Mouse (Mus musculus) neural tube, embryonic 13.5 days (tissue): ENCODE measurements at regions not wholly inside any gene's neighbourhood (a gene's known extent, or its start where the extent isn't known, plus 50 kb on each side); places are given as distances from the start of the nearest gene placed in this dataset.

ENCODE experiments used
- ATAC-seq: fragments of 200-750 bp; cut with Nextera tagmentation; 2 replicates; pipeline ENCODE4 v1.8.0; 2017; ENCODE audit warnings: low read depth, mild to moderate bottlenecking, moderate TSS enrichment, moderate library complexity
- H3K27ac ChIP-seq: fragments of 300-500 bp; sonication (generic); replicated peaks from 2 replicates; pipeline ENCODE4 v1.5.1; 2015; ENCODE audit warnings: moderate library complexity, mild to moderate bottlenecking, inconsistent platforms
- H3K27me3 ChIP-seq: fragments of 300-500 bp; sonication (generic); 2 replicates; pipeline ENCODE4 v1.6.1; 2015; ENCODE audit warnings: mild to moderate bottlenecking, inconsistent platforms
- H3K36me3 ChIP-seq: fragments of 300-500 bp; sonication (generic); 2 replicates; pipeline ENCODE4 v1.6.1; 2015; ENCODE audit warnings: mild to moderate bottlenecking, inconsistent platforms
- H3K4me1 ChIP-seq: fragments of 300-500 bp; sonication (generic); replicated peaks from 2 replicates; pipeline ENCODE4 v1.6.1; 2015; ENCODE audit warnings: inconsistent platforms
- H3K4me2 ChIP-seq: fragments of 300-500 bp; sonication (generic); 2 replicates; pipeline ENCODE4 v1.6.1; 2015; ENCODE audit warnings: inconsistent platforms, mild to moderate bottlenecking, moderate library complexity
- H3K4me3 ChIP-seq: fragments of 300-500 bp; sonication (generic); 2 replicates; pipeline ENCODE4 v1.5.1; 2015; ENCODE audit warnings: mild to moderate bottlenecking, inconsistent platforms
- H3K9ac ChIP-seq: fragments of 300-500 bp; sonication (generic); 2 replicates; pipeline ENCODE4 v1.6.1; 2015; ENCODE audit warnings: moderate library complexity, mild to moderate bottlenecking, inconsistent platforms
- H3K9me3 ChIP-seq: fragments of 300-500 bp; sonication (generic); 2 replicates; pipeline ENCODE4 v1.6.1; 2016; ENCODE audit warnings: inconsistent platforms
- WGBS: fragments of 180-500 bp; shearing (Covaris S2); methylation state at CpG from one replicate; pipeline ENCODE4 v1.1.7; 2015; 5-methylcytosine and 5-hydroxymethylcytosine counted together

- WGBS = 45% methylated on average over 4 of the region's 4 CpGs
- no peak overlapping the region for H3K4me2 ChIP-seq
- H3K27me3 ChIP-seq = no peaks in the 10 kb centered on the region
- ATAC-seq = no peak
- H3K27ac ChIP-seq = no peak overlapping the region
- no peak overlapping the region for H3K4me3 ChIP-seq
- no peaks in the 10 kb centered on the region for H3K36me3 ChIP-seq
- H3K9me3 ChIP-seq = no peaks in the 10 kb centered on the region
- no peak overlapping the region for H3K9ac ChIP-seq
- no peaks in the 10 kb centered on the region for H3K4me1 ChIP-seq
Observed at GRCm38 (mm10) chr15:63079825-63080224, 765.2 kb downstream of the Gsdmc2 start.

DNA sequence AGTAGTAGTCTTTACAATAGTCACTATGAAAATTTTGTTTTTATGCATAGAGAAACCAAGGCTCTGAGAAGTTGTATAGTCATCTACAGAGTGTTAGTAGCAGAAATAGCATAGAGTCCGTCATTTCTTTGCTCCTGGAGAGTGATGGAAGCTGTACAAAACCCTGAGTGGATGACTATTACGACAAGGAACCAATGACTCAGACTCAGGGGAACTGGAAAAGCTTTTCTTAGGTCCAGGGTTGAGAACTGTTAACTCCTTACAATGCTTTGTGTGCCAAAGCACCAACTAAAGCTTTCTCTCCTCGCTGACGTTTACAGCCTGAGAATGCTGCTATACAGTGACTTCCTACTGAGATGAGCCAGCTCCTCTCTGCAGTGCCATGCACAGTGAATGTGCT is 773.1 kb downstream of the Gsdmc2 start:
- H3K27ac ChIP-seq = no peak overlapping the region
- no peak overlapping the region for H3K4me2 ChIP-seq
- no peaks in the 10 kb centered on the region for H3K9me3 ChIP-seq
- no peaks in the 10 kb centered on the region for H3K27me3 ChIP-seq
- no peaks in the 10 kb centered on the region for H3K36me3 ChIP-seq
- no peaks in the 10 kb centered on the region for H3K4me1 ChIP-seq
- H3K4me3 ChIP-seq = no peak overlapping the region
- no peak overlapping the region for H3K9ac ChIP-seq
- WGBS = 61% methylated on average over 4 of the region's 4 CpGs
- ATAC-seq = no peak

GRCm38 (mm10) chr15:63067126-63067525 is 777.9 kb downstream of the Gsdmc2 start:
- WGBS = 91% methylated on average over 3 of the region's 3 CpGs
- H3K4me2 ChIP-seq = no peak overlapping the region
- no peaks in the 10 kb centered on the region for H3K36me3 ChIP-seq
- no peak overlapping the region for H3K9ac ChIP-seq
- no peak for ATAC-seq
- H3K27ac ChIP-seq = no peak overlapping the region
- H3K4me1 ChIP-seq = no peaks in the 10 kb centered on the region
- H3K4me3 ChIP-seq = no peak overlapping the region
- H3K27me3 ChIP-seq = no peaks in the 10 kb centered on the region
- no peaks in the 10 kb centered on the region for H3K9me3 ChIP-seq

DNA sequence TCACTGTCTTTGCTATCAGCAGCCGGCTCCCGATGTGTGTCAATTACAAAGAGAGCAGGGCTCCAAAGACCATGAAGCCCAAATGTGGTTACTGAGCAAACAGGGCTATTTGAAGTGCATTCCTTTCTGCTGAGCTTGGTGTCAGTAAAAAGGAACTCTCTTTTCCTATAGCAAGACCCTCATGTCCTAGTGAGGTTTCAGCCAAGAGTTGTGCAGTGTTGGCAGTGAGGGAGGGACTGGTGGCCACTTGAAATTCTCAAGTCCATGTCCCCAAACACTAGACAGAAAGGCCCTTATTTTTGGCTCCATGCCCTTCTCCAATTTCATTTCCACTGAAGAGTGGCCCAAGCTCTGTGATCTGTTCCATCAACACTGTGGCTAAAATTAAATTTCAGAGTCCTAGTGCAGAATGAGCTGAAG is 778.9 kb downstream of the Gsdmc2 start:
- Histone ChIP-seq H3K27me3 (no peaks in the 10 kb centered on the region), H3K4me1 (no peaks in the 10 kb centered on the region), H3K27ac (no peak overlapping the region), H3K36me3 (no peaks in the 10 kb centered on the region), H3K4me3 (no peak overlapping the region), H3K4me2 (no peak overlapping the region), H3K9ac (no peak overlapping the region), H3K9me3 (no peaks in the 10 kb centered on the region)
- ATAC-seq = no peak
- WGBS = 89% methylated on average over 2 of the region's 2 CpGs

DNA sequence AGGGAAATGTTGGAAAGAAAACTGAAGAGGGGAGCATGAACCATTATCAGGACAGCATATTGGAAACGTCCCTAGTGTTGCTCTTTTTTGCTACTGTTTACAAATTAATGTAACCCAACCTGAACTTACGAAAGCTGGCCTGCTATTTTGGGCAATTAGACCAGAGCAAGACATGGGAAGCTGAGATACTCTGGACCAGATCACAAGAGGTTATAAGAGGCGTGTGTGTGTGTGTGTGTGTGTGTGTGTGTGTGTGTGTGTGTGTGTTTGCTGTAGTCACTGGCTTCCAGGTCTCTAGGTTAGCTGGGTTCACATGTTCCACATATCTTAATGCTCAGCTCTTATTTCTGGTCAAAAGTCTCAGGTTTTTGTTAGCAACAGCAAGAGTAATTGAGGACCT is 783.1 kb downstream of the Gsdmc2 start:
- Histone ChIP-seq H3K36me3 (no peaks in the 10 kb centered on the region), H3K27me3 (no peaks in the 10 kb centered on the region), H3K9me3 (no peaks in the 10 kb centered on the region), H3K4me3 (no peak overlapping the region), H3K9ac (no peak overlapping the region), H3K4me1 (no peaks in the 10 kb centered on the region), H3K4me2 (no peak overlapping the region), H3K27ac (no peak overlapping the region)
- WGBS = 76% methylated on average over 3 of the region's 3 CpGs
- ATAC-seq = no peak

- Histone ChIP-seq H3K27me3 (no peaks in the 10 kb centered on the region), H3K4me3 (no peak overlapping the region), H3K9ac (no peak overlapping the region), H3K4me1 (no peaks in the 10 kb centered on the region), H3K36me3 (no peaks in the 10 kb centered on the region), H3K9me3 (no peaks in the 10 kb centered on the region), H3K4me2 (no peak overlapping the region), H3K27ac (no peak overlapping the region)
- WGBS = 90% methylated on average over 3 of the region's 3 CpGs
- no peak for ATAC-seq
Observed at GRCm38 (mm10) chr15:63060826-63061225, 784.2 kb downstream of the Gsdmc2 start.

DNA sequence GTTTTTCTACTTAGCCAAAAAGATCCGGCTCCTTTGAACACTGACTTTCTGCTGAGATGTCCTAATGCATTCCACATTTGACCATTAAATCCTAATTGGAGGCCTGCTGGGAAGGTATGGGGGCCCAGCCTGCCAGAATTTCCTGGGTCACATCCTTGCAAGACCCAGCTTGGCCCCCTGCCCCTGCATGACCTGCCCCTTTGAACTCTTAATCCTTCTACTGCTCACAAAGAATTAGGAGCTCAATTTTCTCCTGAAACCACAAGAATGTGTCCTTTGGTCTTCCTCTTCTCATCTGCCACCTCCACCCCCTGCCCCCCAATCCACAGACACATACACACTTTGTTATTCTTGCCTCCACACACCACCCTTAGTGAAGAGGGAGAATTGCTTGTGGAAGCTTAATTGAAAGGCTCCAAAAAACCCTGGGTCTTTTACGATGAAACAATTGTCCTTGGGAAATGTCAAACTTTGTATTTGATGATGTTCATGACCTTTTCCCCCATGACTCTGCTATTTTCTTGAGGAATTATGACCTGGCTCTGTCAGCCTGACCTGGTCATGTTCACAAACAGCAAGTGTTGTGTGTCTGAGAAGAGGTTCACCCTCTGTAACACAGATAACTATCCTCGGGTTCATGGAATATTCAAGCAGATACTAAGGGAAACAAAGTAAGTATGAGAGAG is 792.3 kb downstream of the Gsdmc2 start:
- Histone ChIP-seq H3K9me3 (no peaks in the 10 kb centered on the region), H3K4me3 (no peak overlapping the region), H3K9ac (no peak overlapping the region), H3K36me3 (no peaks in the 10 kb centered on the region), H3K27me3 (no peaks in the 10 kb centered on the region), H3K4me2 (no peak overlapping the region), H3K27ac (no peak overlapping the region), H3K4me1 (no peaks in the 10 kb centered on the region; the same call in 1 of the 2 replicates)
- ATAC-seq = no peak
- WGBS = 7% methylated on average over 3 of the region's 3 CpGs

- no peaks in the 10 kb centered on the region; the same call in 1 of the 2 replicates for H3K4me1 ChIP-seq
- no peak overlapping the region for H3K4me3 ChIP-seq
- no peak for ATAC-seq
- no peak overlapping the region for H3K4me2 ChIP-seq
- no peaks in the 10 kb centered on the region for H3K9me3 ChIP-seq
- H3K27ac ChIP-seq = no peak overlapping the region
- no peaks in the 10 kb centered on the region for H3K27me3 ChIP-seq
- no peaks in the 10 kb centered on the region for H3K36me3 ChIP-seq
- H3K9ac ChIP-seq = no peak overlapping the region
- WGBS = 93% methylated on average over 1 of the region's 1 CpGs
Observed at GRCm38 (mm10) chr15:63050033-63050432, 794.9 kb downstream of the Gsdmc2 start.

- Histone ChIP-seq H3K27me3 (no peaks in the 10 kb centered on the region), H3K4me1 (no peaks in the 10 kb centered on the region), H3K36me3 (no peaks in the 10 kb centered on the region), H3K4me3 (no peak overlapping the region), H3K9me3 (no peaks in the 10 kb centered on the region), H3K9ac (no peak overlapping the region), H3K4me2 (no peak overlapping the region), H3K27ac (no peak overlapping the region)
- no peak for ATAC-seq
Observed at GRCm38 (mm10) chr15:63042367-63042766, 802.6 kb downstream of the Gsdmc2 start.

DNA sequence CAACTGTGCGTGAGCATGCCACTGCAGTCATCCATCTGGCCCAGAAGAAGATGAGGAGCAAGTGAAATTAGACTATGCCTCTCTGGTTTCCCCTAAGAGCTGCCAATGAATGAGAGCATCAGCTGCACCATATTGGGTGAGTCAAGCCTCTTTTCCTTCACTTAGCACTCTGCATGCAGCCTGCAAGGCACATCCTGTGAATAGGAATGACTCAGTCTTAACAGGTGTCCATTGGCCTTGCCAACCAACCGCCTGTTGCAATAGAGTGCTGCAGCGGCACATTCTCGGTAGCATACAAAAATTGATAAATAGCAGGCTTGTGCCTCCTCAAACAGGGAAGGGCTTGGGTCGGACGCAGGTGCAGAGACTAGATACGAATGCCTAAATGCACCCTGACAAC is 808.7 kb downstream of the Gsdmc2 start:
- no peak for ATAC-seq
- Histone ChIP-seq H3K36me3 (no peaks in the 10 kb centered on the region), H3K9me3 (no peaks in the 10 kb centered on the region), H3K27ac (no peak overlapping the region), H3K4me2 (no peak overlapping the region), H3K4me3 (no peak overlapping the region), H3K4me1 (no peaks in the 10 kb centered on the region), H3K27me3 (no peaks in the 10 kb centered on the region), H3K9ac (no peak overlapping the region)
- 91% methylated on average over 7 of the region's 7 CpGs for WGBS

DNA sequence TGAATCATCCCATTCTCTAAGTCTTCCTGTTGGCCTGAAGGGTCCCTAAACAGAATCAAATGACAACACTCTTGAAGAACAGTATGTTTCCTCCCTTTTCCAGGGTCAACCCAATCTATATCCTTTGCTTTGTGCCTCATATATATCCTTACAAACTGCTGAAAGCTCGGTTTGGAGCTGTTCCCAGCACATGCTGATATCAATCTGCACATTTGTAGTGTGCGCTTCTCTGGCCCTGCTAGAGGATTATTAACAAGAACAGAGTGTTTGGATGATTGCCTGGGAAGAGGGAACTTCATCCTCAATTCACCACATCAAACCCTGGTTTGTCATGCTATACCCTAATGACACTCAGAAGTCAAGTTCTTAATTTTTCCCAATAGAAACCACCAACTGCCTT is 824.2 kb downstream of the Gsdmc2 start:
- no peak overlapping the region for H3K4me3 ChIP-seq
- H3K4me2 ChIP-seq = no peak overlapping the region
- no peaks in the 10 kb centered on the region for H3K9me3 ChIP-seq
- no peaks in the 10 kb centered on the region for H3K36me3 ChIP-seq
- no peak for ATAC-seq
- H3K27ac ChIP-seq = no peak overlapping the region
- no peaks in the 10 kb centered on the region for H3K27me3 ChIP-seq
- H3K4me1 ChIP-seq = no peaks in the 10 kb centered on the region
- no peak overlapping the region for H3K9ac ChIP-seq
- 80% methylated on average over 2 of the region's 2 CpGs for WGBS

GRCm38 (mm10) chr15:63017966-63018365 is 827.0 kb downstream of the Gsdmc2 start:
- Histone ChIP-seq H3K27ac (no peak overlapping the region), H3K27me3 (no peaks in the 10 kb centered on the region), H3K36me3 (no peaks in the 10 kb centered on the region), H3K4me2 (no peak overlapping the region), H3K4me1 (no peaks in the 10 kb centered on the region), H3K9me3 (no peaks in the 10 kb centered on the region), H3K4me3 (no peak overlapping the region), H3K9ac (no peak overlapping the region)
- WGBS = 51% methylated on average over 3 of the region's 3 CpGs
- ATAC-seq = no peak

GRCm38 (mm10) chr15:63006471-63007228 is 838.3 kb downstream of the Gsdmc2 start:
- Histone ChIP-seq H3K4me3 (no peak overlapping the region), H3K36me3 (no peaks in the 10 kb centered on the region), H3K9me3 (no peaks in the 10 kb centered on the region), H3K27me3 (no peaks in the 10 kb centered on the region), H3K9ac (no peak overlapping the region), H3K27ac (no peak overlapping the region), H3K4me2 (no peak overlapping the region), H3K4me1 (no peaks in the 10 kb centered on the region)
- WGBS = 85% methylated on average over 14 of the region's 14 CpGs
- ATAC-seq = no peak
